Mouse (Mus musculus): ENCODE measurements at regions not wholly inside any gene's neighbourhood (a gene's known extent, or its start where the extent isn't known, plus 50 kb on each side); places are given as distances from the start of the nearest gene placed in this dataset.

DNA sequence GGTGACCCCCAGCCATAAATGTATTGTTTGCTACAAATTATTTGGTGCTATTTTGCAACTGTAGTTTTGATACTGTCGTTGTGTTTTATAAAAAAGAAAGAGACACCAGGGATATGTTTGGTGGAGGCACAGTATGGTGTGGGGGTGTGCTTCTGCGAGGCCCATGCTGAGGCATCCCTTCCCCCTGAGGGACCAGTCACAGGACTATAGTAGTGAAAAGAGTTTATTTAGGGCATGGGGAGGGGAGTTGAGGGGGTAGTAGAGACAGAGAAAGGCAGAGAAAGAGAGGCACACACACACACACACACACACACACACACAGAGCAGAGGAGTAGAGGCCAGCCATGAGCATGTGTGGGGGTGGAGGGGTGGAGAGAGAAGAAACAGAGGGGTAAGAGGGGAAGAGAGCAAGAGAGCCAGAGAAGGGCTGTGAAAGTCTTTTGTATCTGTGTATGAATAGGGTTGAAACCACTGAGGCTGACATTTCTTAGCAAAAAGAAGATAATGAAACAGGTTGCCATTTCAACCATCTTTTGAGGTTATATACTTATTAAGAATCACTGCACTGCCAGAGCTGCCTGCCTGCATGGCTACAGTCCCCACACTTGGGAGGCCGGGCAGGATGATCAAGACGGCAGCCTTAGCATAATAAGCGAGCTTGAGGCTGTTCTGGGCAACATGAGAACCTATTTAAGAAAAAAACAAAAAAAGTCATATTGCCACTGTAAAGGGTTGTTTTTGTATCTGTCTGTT lies 65.3 kb upstream of the Osbpl8 start:
- peak; percentile 47 for DNase-seq (ENCODE audit: low read depth)
- TF ChIP-seq CTCF (IDR thresholded peaks at IDR 0.05; ENCODE audit: borderline replicate concordance, extremely low read depth, insufficient read depth, insufficient read length) (no peak), POLR2A (IDR thresholded peaks at IDR 0.05; ENCODE audit: borderline replicate concordance, extremely low read depth, insufficient read depth, insufficient read length, poor library complexity, severe bottlenecking) (no peak)

DNA sequence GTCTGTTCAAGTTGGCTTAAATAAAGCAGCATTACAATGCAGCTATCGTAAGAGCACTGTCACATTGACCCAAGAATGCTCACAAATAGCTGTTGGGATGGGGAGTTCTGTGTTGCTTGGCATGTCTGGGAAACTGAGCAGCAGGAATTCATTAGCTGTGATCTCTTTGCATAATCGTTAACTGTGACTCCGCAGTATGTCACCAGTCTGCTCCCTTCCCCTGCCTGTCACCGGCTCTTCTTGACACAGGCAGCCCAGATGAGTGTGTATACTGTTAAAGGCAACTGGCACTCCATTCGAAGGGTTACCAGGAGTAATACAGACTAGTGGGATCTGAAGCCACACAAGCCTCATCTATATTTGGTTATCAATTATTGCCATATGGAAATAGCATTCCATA lies 67.3 kb upstream of the Osbpl8 start:
- peak; percentile 71 for DNase-seq (ENCODE audit: low read depth)
- no peak for TF ChIP-seq POLR2A (IDR thresholded peaks at IDR 0.05; ENCODE audit: borderline replicate concordance, extremely low read depth, insufficient read depth, insufficient read length, poor library complexity, severe bottlenecking)
- TF ChIP-seq CTCF (IDR thresholded peaks at IDR 0.05; ENCODE audit: borderline replicate concordance, extremely low read depth, insufficient read depth, insufficient read length): no peak

DNA sequence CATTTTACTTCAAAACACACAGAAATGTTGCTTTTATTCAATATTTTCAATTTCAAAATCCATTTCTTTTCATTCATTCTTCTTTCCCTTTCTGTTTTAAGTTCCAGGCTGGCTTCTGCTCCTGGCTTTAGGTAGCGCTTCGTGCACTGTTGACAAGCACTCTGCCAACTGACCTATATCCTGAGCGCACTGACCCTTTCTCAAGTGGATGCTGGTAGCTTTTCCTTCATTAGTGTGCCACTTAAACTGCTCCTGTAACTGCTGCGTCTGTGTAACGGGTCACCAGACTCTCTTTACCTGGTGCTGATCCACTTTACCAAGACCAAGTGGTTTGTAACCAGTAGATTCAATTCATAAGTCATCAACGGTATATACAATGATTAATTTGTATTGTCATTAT lies 67.7 kb upstream of the Osbpl8 start:
- no peak for TF ChIP-seq CTCF (IDR thresholded peaks at IDR 0.05; ENCODE audit: borderline replicate concordance, extremely low read depth, insufficient read depth, insufficient read length)
- no peak for TF ChIP-seq POLR2A (IDR thresholded peaks at IDR 0.05; ENCODE audit: borderline replicate concordance, extremely low read depth, insufficient read depth, insufficient read length, poor library complexity, severe bottlenecking)
- DNase-seq (ENCODE audit: low read depth): no peak

DNA sequence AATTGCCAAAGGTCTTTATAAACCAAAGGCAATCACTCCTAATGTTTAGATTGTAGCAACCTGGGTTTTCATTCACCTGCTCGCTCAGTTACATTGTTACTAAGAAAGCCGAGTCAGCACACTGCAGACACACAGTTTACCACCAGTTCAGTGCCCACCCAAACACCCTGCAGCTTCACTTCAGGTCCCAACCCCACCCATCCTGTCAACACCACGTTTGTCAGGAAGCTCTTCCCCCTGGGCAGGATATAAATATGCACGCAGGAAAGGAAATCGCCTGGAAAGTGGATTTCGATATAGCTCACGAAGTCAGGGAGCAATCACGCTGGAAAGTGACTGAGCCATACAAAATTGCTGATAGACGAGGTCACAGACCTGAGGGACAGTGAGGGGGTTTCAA lies 70.1 kb upstream of the Osbpl8 start:
- DNase-seq (ENCODE audit: low read depth): no peak
- TF ChIP-seq POLR2A (IDR thresholded peaks at IDR 0.05; ENCODE audit: borderline replicate concordance, extremely low read depth, insufficient read depth, insufficient read length, poor library complexity, severe bottlenecking) (no peak), CTCF (IDR thresholded peaks at IDR 0.05; ENCODE audit: borderline replicate concordance, extremely low read depth, insufficient read depth, insufficient read length) (no peak)

DNA sequence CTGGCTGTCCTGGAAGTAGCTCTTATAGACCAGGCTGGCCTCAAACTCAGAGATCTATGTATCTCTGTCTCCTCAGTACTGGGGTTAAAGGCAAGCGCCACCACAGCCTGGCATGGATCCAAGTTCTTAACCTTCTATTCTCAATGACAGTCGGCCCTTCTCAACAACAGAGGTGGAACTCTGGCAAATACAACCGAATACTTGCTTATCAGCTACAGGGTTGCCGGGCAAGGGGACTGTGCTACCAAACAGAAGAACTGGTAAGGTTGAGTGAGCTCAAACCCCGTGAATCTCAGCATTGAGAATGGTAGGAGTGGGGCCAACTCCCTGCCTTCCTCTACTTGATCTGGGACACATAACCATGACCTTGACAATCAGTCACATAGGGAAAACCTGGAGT lies 75.2 kb upstream of the Osbpl8 start:
- TF ChIP-seq POLR2A (IDR thresholded peaks at IDR 0.05; ENCODE audit: borderline replicate concordance, extremely low read depth, insufficient read depth, insufficient read length, poor library complexity, severe bottlenecking) (no peak), CTCF (IDR thresholded peaks at IDR 0.05; ENCODE audit: borderline replicate concordance, extremely low read depth, insufficient read depth, insufficient read length) (no peak)
- no peak for DNase-seq (ENCODE audit: low read depth)

DNA sequence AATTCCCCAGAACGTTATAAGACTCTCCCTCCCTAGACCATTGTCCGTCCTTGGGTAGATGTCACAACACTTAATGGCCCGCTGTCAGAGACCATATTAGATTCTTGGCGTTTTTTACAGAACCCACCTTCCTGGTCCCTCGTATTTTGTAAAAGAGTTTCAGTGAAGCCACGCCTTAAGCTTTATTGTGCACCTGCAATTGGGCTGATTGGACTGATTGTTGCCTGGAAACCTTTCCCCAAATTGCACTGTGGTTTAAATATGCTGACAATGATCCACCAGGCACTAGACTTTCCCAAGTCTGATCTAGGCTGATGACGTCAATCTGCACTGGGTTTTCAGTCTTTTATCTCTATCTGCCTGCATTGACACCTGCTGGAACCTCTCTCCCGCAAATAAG lies 75.6 kb upstream of the Zdhhc17 start:
- no peak for TF ChIP-seq POLR2A (IDR thresholded peaks at IDR 0.05; ENCODE audit: borderline replicate concordance, extremely low read depth, insufficient read depth, insufficient read length, poor library complexity, severe bottlenecking)
- TF ChIP-seq CTCF (IDR thresholded peaks at IDR 0.05; ENCODE audit: borderline replicate concordance, extremely low read depth, insufficient read depth, insufficient read length): no peak
- DNase-seq (ENCODE audit: low read depth): no peak

DNA sequence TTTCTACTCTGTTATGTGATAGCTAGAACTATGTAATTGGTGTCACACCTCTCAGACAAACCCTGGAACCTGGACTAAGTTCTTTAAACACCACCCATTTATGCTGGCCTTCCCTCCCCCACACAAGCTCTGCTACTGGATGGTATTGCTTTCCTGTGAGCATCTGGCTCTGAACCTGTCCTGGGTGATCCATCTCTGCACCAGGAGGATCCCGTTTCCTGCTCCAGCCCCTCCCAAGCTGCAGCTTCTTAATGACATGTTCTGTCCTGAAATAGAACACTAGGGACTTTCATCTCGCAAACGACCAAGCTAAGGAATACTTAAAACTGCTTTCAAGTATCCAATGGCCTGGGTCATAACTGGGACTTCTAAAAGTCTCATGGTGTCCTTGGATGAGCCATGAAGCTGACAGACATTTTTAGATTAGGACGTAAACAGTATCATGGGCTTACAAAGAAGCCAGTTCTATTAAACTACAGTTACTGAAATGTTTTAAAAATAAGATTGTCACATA lies 74.4 kb upstream of the Zdhhc17 start:
- no peak for DNase-seq (ENCODE audit: low read depth)
- TF ChIP-seq POLR2A (IDR thresholded peaks at IDR 0.05; ENCODE audit: borderline replicate concordance, extremely low read depth, insufficient read depth, insufficient read length, poor library complexity, severe bottlenecking): no peak
- TF ChIP-seq CTCF (IDR thresholded peaks at IDR 0.05; ENCODE audit: borderline replicate concordance, extremely low read depth, insufficient read depth, insufficient read length): no peak

DNA sequence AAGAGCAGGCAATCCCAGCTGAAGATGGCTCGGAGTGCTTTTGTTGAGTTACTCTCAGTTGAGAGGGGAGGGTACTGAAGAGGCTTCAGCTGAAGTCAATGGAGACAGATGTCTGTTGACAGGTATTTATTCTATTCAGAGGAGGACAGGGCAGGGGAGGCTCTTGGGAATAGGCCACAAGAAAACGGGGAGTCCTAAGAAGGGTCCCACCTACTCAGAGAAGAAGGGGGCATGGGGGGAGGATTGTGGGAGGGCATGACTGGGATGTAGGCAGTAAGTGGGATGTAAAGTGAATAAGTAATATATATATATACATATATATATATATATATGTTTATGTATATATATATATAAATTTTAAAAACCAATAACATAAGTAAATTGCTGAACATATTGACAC lies 73.9 kb upstream of the Zdhhc17 start:
- no peak for TF ChIP-seq POLR2A (IDR thresholded peaks at IDR 0.05; ENCODE audit: borderline replicate concordance, extremely low read depth, insufficient read depth, insufficient read length, poor library complexity, severe bottlenecking)
- no peak for TF ChIP-seq CTCF (IDR thresholded peaks at IDR 0.05; ENCODE audit: borderline replicate concordance, extremely low read depth, insufficient read depth, insufficient read length)
- no peak for DNase-seq (ENCODE audit: low read depth)

DNA sequence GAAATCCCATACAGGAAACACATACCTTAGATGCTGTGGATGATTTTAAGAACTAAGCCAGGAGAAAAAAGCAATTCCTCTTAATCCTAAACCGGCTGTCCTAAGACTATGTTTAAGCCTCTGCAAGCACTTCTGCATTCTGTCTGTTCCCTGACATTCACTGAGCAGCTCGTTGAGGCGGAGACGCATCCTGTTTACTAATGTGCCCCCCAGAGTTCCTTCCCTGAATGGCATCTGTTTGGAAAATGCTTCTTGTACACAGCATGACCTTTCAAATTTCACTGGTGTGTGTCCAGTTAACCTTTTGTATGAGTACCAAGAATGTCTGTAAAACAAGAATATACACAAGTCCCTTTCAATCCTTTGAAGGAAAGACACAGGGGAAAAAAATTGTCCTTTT lies 73.4 kb upstream of the Zdhhc17 start:
- peak; percentile 73 for DNase-seq (ENCODE audit: low read depth)

DNA sequence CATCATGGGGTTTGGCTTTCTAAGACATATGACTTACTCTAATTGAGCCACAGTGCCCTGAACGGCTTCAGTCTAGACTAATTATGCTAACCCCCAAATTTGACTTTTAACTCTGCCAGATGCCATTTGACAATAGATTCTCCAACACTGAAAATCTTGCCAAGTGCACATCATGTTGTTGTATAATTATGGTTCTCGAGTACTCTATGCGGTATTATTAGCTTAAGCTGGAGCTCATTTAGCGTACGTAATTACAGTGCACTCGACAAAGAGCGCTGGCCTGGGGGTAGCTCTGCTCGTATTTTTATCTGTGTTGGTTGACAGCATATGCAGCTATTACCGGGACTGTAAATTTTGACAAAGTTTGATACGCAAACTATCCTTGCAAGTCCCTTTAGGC lies 70.4 kb upstream of the Zdhhc17 start:
- TF ChIP-seq CTCF (IDR thresholded peaks at IDR 0.05; ENCODE audit: borderline replicate concordance, extremely low read depth, insufficient read depth, insufficient read length) (no peak), POLR2A (IDR thresholded peaks at IDR 0.05; ENCODE audit: borderline replicate concordance, extremely low read depth, insufficient read depth, insufficient read length, poor library complexity, severe bottlenecking) (no peak)
- peak; percentile 79 for DNase-seq (ENCODE audit: low read depth)

More for the DNA sequence above, 73.4 kb upstream of the Zdhhc17 start:
- TF ChIP-seq POLR2A (IDR thresholded peaks at IDR 0.05; ENCODE audit: borderline replicate concordance, extremely low read depth, insufficient read depth, insufficient read length, poor library complexity, severe bottlenecking): no peak
- peak; percentile 22; the same call in 1 of the 2 replicates for TF ChIP-seq CTCF (IDR thresholded peaks at IDR 0.05; ENCODE audit: borderline replicate concordance, extremely low read depth, insufficient read depth, insufficient read length)

DNA sequence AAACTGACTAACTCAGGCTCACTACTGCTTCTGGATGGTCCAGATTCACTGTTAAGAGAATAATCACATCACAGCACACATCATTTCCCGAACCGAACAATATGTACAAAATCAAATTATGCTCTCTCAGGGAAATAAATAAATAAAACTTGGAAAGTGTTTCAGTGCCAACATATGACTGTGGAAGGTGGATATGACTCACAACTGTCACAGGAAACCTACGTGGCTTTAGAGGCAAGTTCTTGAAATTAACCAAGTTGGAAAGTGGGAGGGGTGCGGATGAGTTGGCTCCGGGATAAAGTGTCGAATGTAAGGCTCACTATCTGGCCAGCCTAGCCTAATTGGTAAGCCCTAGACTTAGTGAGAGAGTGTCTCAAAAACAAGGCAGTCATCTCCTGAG lies 69.1 kb upstream of the Zdhhc17 start:
- TF ChIP-seq CTCF (IDR thresholded peaks at IDR 0.05; ENCODE audit: borderline replicate concordance, extremely low read depth, insufficient read depth, insufficient read length) (no peak), POLR2A (IDR thresholded peaks at IDR 0.05; ENCODE audit: borderline replicate concordance, extremely low read depth, insufficient read depth, insufficient read length, poor library complexity, severe bottlenecking) (no peak)

DNA sequence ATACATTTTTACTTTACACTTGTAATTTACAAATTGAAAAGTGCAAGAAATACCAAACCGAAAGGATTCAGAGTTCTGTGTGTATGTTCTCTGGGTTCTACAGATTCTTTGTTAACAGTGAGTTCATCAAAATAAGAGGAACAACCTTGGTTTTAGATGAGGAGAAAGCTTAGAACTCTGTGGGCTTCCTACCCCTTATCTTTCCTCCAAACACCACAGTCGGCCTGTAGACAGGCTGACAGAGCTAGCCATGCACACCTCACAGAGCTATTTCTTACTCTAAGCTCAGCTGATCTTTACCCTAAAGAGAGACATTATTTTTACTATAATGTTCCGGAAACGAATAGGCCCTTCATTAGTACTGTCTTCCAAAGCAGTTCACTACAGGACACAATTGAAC lies 67.7 kb upstream of the Zdhhc17 start:
- no peak for TF ChIP-seq CTCF (IDR thresholded peaks at IDR 0.05; ENCODE audit: borderline replicate concordance, extremely low read depth, insufficient read depth, insufficient read length)
- TF ChIP-seq POLR2A (IDR thresholded peaks at IDR 0.05; ENCODE audit: borderline replicate concordance, extremely low read depth, insufficient read depth, insufficient read length, poor library complexity, severe bottlenecking): no peak
- no peak for DNase-seq (ENCODE audit: low read depth)

More for the DNA sequence above, 69.1 kb upstream of the Zdhhc17 start:
- DNase-seq (ENCODE audit: low read depth): no peak
